Mouse (Mus musculus): ENCODE results near the gene Gm498. TPM values are rescaled to one million over a fixed set of nuclear protein-coding genes. Genes with fewer than 3 reads are reported as not detected.

Gm498 gene
- not detected in 2 replicates for polyA plus RNA-seq (2014; fragmentation: Nextera tagmentation; extraction: Ambion mirVana)

- whole genome bisulfite sequencing, result 74% methylated on average over 2 of the region's 2 CpGs
These were observed at the start of gene Gm498 for GRCm38 (mm10) chr7:143866538-143866937. Gm498 (plus strand) TSS chr7:143866838.

GRCm38 (mm10) chr7:143819201-143819600, 47.4 kb upstream of the Gm498 start:
- 68% methylated on average over 4 of the region's 4 CpGs for WGBS
- Histone ChIP-seq H3K27me3 (replicated peaks; ENCODE audit: control insufficient read depth, insufficient read depth, low read length) (no peaks in the 10 kb centered on the region), H3K9me3 (ENCODE audit: control insufficient read depth, low read length) (no peaks in the 10 kb centered on the region), H3K4me3 (ENCODE audit: low read depth, low read length) (no peak overlapping the region), H3K36me3 (ENCODE audit: control insufficient read depth, insufficient read depth, low read length) (peaks cover 31% of the 10 kb centered on the region), H3K27ac (replicated peaks; ENCODE audit: low read depth, low read length) (no peak overlapping the region), H3K9ac (ENCODE audit: low read depth, low read length) (no peak overlapping the region), H3K4me2 (ENCODE audit: low read depth, low read length) (no peak overlapping the region), H3K4me1 (ENCODE audit: control insufficient read depth, insufficient read depth, low read length) (peaks cover 10% of the 10 kb centered on the region)
- no peak for DNase-seq (ENCODE audit: low spot score)
- no peak for ATAC-seq (ENCODE audit: low read depth)

More at GRCm38 (mm10) chr7:143866538-143866937, at the start of gene Gm498:
- Histone ChIP-seq H3K9me3 (ENCODE audit: control insufficient read depth, low read length) (no peaks in the 10 kb centered on the region), H3K4me1 (ENCODE audit: control insufficient read depth, insufficient read depth, low read length) (no peaks in the 10 kb centered on the region), H3K9ac (ENCODE audit: low read depth, low read length) (no peak within 1 kb of the TSS), H3K36me3 (ENCODE audit: control insufficient read depth, insufficient read depth, low read length) (no peaks in the 10 kb centered on the region), H3K4me2 (ENCODE audit: low read depth, low read length) (no peak within 1 kb of the TSS), H3K4me3 (ENCODE audit: low read depth, low read length) (no peak within 1 kb of the TSS), H3K27ac (replicated peaks; ENCODE audit: low read depth, low read length) (no peak within 1 kb of the TSS), H3K27me3 (replicated peaks; ENCODE audit: control insufficient read depth, insufficient read depth, low read length) (no peaks in the 10 kb centered on the region)
- ATAC-seq (ENCODE audit: low read depth) (no peak), DNase-seq (ENCODE audit: low spot score) (no peak)

GRCm38 (mm10) chr7:143821241-143821640, 45.4 kb upstream of the Gm498 start:
- Histone ChIP-seq H3K27me3 (replicated peaks; ENCODE audit: control insufficient read depth, insufficient read depth, low read length) (no peaks in the 10 kb centered on the region), H3K4me2 (ENCODE audit: low read depth, low read length) (no peak overlapping the region), H3K36me3 (ENCODE audit: control insufficient read depth, insufficient read depth, low read length) (peaks cover 19% of the 10 kb centered on the region; the same call in 1 of the 2 replicates), H3K4me1 (ENCODE audit: control insufficient read depth, insufficient read depth, low read length) (peaks cover 10% of the 10 kb centered on the region), H3K9me3 (ENCODE audit: control insufficient read depth, low read length) (no peaks in the 10 kb centered on the region), H3K27ac (replicated peaks; ENCODE audit: low read depth, low read length) (no peak overlapping the region), H3K9ac (ENCODE audit: low read depth, low read length) (no peak overlapping the region), H3K4me3 (ENCODE audit: low read depth, low read length) (no peak overlapping the region)
- ATAC-seq (ENCODE audit: low read depth), result no peak
- 82% methylated on average over 2 of the region's 2 CpGs for WGBS
- no peak for DNase-seq (ENCODE audit: low spot score)

DNA sequence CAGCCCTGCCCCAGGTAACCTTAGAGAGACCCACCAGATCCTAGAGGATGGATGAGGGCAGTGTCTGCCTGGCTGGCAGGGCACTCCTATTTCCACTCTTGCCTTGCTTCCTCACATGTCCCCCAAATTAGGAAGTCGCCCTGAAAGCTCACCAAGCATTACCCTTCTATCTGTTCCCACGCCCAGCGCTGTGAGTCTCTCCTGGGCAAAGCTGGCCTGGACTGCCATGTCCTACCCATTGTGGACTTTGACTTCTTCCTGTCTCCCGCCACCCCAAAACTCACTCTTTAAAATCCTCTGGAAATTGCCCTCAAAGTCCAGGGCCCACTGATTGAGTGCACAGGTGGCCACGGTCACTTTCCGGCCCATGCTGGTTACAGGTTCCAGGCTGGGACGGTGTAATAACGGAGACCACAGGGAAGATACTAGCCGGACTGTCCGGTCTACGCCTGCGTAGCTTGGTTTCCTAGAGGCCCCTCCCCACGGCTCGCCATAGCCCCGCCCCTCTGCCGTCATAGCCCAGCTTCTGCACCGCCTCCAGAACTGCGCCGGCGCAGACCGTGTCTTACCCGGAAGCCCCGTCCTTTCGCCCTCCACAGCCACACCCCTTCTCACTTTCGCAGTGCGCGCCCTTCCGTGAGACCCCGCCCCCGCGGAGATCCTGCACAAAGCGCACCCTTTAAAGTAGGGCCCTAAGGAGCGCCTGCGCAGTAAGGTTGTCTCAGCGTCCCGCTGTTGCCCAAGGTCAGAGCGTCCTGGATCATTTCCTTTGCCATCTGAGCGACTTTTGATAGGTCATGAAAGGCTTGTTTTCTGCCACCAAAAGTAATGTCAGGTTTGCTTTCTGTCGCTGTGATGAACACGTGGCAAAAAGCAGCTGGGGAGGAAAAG, 44.0 kb upstream of the Gm498 start, which contains the start of the genes Nadsyn1 and Dhcr7:
Gene Nadsyn1, minus strand, starts transcription at position 475 of the 891 bp plus-strand sequence.
Gene Dhcr7, plus strand, starts transcription at position 771 of the 891 bp plus-strand sequence.
- under 1% methylated on average over 40 of the region's 40 CpGs for WGBS
- Histone ChIP-seq H3K4me3 (ENCODE audit: low read depth, low read length) (peak within 1 kb of the TSS; percentile 62), H3K36me3 (ENCODE audit: control insufficient read depth, insufficient read depth, low read length) (0 out of 2 replicates have a peak, but pooled peaks cover 10% of the 10 kb centered on the region), H3K9ac (ENCODE audit: low read depth, low read length) (peak within 1 kb of the TSS; percentile 77), H3K9me3 (ENCODE audit: control insufficient read depth, low read length) (no peaks in the 10 kb centered on the region), H3K4me2 (ENCODE audit: low read depth, low read length) (peak within 1 kb of the TSS; percentile 74), H3K27me3 (replicated peaks; ENCODE audit: control insufficient read depth, insufficient read depth, low read length) (no peaks in the 10 kb centered on the region), H3K27ac (replicated peaks; ENCODE audit: low read depth, low read length) (peak within 1 kb of the TSS; percentile 83), H3K4me1 (ENCODE audit: control insufficient read depth, insufficient read depth, low read length) (peaks cover 10% of the 10 kb centered on the region)
- DNase-seq (ENCODE audit: low spot score) (peak; percentile 99), ATAC-seq (ENCODE audit: low read depth) (peak; percentile 98)

DNA sequence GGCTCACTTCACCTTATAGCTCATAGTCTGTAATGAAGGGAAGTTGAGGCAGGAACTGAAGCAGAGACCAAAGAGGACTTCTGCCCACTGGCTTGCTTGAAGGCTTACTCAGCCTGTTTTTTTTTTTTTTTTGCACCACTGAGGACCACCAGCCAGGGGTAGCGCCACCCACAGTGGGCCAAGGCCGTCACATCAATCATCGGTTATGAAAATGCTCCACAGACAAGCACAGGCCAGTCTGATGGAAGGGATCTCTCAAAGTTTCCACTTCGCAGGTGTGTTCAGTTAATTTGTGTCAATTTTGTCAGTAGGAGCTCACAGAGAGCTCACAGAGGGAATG, 43.4 kb upstream of the Gm498 start:
- WGBS, result 75% methylated on average over 4 of the region's 4 CpGs
- peaks cover 10% of the 10 kb centered on the region for H3K4me1 ChIP-seq (ENCODE audit: control insufficient read depth, insufficient read depth, low read length)
- H3K36me3 ChIP-seq (ENCODE audit: control insufficient read depth, insufficient read depth, low read length), result 0 out of 2 replicates have a peak, but pooled peaks cover 9% of the 10 kb centered on the region
- DNase-seq (ENCODE audit: low spot score) (peak; percentile 13), ATAC-seq (ENCODE audit: low read depth) (no peak; the same call in 1 of the 2 replicates)
- peak overlapping the region; percentile 83 for H3K27ac ChIP-seq (replicated peaks; ENCODE audit: low read depth, low read length)
- H3K4me3 ChIP-seq (ENCODE audit: low read depth, low read length), result peak overlapping the region; percentile 62
- peak overlapping the region; percentile 32; the same call in 1 of the 2 replicates for H3K9ac ChIP-seq (ENCODE audit: low read depth, low read length)
- H3K9me3 ChIP-seq (ENCODE audit: control insufficient read depth, low read length), result no peaks in the 10 kb centered on the region
- peak overlapping the region; percentile 74 for H3K4me2 ChIP-seq (ENCODE audit: low read depth, low read length)
- H3K27me3 ChIP-seq (replicated peaks; ENCODE audit: control insufficient read depth, insufficient read depth, low read length), result no peaks in the 10 kb centered on the region

DNA sequence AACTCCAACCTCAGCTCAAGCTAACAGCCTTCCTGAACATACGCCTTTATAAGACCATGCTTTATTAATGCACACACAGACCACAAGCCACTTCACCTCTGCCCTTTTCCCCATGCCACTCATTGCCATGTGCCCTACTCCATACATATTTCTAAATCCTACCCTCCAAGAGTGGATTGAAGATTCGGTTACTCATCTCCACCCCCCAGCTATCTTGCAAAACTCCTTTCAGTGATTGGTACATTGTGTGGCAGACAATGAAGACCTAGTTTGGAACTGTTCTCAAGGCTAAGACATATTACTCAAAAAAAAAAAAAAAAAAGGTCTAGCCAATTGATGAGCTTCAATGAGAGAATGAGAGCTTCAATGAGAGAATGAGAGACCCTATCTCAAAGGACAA, 39.7 kb upstream of the Gm498 start:
- Histone ChIP-seq H3K36me3 (ENCODE audit: control insufficient read depth, insufficient read depth, low read length) (no peaks in the 10 kb centered on the region), H3K4me3 (ENCODE audit: low read depth, low read length) (no peak overlapping the region), H3K27ac (replicated peaks; ENCODE audit: low read depth, low read length) (no peak overlapping the region), H3K27me3 (replicated peaks; ENCODE audit: control insufficient read depth, insufficient read depth, low read length) (no peaks in the 10 kb centered on the region), H3K4me2 (ENCODE audit: low read depth, low read length) (no peak overlapping the region), H3K9me3 (ENCODE audit: control insufficient read depth, low read length) (no peaks in the 10 kb centered on the region), H3K4me1 (ENCODE audit: control insufficient read depth, insufficient read depth, low read length) (peaks cover 13% of the 10 kb centered on the region), H3K9ac (ENCODE audit: low read depth, low read length) (no peak overlapping the region)
- DNase-seq (ENCODE audit: low spot score) (no peak), ATAC-seq (ENCODE audit: low read depth) (no peak)
- 88% methylated on average over 2 of the region's 2 CpGs for WGBS

- DNase-seq (ENCODE audit: low spot score) (peak; percentile 99), ATAC-seq (ENCODE audit: low read depth) (peak; percentile 99)
- no peaks in the 10 kb centered on the region for H3K9me3 ChIP-seq (ENCODE audit: control insufficient read depth, low read length)
- peaks cover 4% of the 10 kb centered on the region; the same call in 1 of the 2 replicates for H3K36me3 ChIP-seq (ENCODE audit: control insufficient read depth, insufficient read depth, low read length)
- under 1% methylated on average over 30 of the region's 37 CpGs for WGBS
- peak overlapping the region; percentile 72 for H3K4me2 ChIP-seq (ENCODE audit: low read depth, low read length)
- H3K9ac ChIP-seq (ENCODE audit: low read depth, low read length), result peak overlapping the region; percentile 69
- peak overlapping the region; percentile 84 for H3K27ac ChIP-seq (replicated peaks; ENCODE audit: low read depth, low read length)
- H3K4me3 ChIP-seq (ENCODE audit: low read depth, low read length), result peak overlapping the region; percentile 56
- peaks cover 10% of the 10 kb centered on the region; the same call in 1 of the 2 replicates for H3K4me1 ChIP-seq (ENCODE audit: control insufficient read depth, insufficient read depth, low read length)
- H3K27me3 ChIP-seq (replicated peaks; ENCODE audit: control insufficient read depth, insufficient read depth, low read length), result no peaks in the 10 kb centered on the region
These were observed 36.9 kb upstream of the Gm498 start for GRCm38 (mm10) chr7:143829504-143830331.

DNA sequence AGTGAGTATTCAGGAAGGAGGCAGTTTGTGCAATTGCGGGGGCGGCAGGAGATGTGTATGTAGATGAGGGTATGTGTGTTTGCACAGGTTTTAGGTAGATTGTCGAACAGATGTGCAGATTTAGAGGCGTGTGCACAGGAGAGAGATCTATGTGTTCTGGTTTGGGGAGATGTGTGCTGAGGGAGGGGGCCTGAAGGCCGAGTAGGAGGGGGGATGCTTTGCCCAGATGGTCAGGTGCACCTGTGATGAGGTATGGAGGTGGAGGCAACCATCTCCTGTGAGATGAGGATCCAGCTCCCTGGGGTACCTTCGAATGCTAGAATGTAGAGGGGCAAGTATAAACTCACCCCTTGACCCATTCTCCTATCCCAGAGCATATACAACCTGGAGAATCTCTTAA, 36.2 kb upstream of the Gm498 start:
- ATAC-seq (ENCODE audit: low read depth) (0 out of 2 replicates have a peak, but pooled peaks have one; percentile 1), DNase-seq (ENCODE audit: low spot score) (no peak)
- Histone ChIP-seq H3K27ac (replicated peaks; ENCODE audit: low read depth, low read length) (peak overlapping the region; percentile 56; the same call in 1 of the 2 replicates), H3K27me3 (replicated peaks; ENCODE audit: control insufficient read depth, insufficient read depth, low read length) (no peaks in the 10 kb centered on the region), H3K4me1 (ENCODE audit: control insufficient read depth, insufficient read depth, low read length) (peaks cover 10% of the 10 kb centered on the region; the same call in 1 of the 2 replicates), H3K9me3 (ENCODE audit: control insufficient read depth, low read length) (no peaks in the 10 kb centered on the region), H3K4me2 (ENCODE audit: low read depth, low read length) (peak overlapping the region; percentile 72), H3K36me3 (ENCODE audit: control insufficient read depth, insufficient read depth, low read length) (peaks cover 4% of the 10 kb centered on the region; the same call in 1 of the 2 replicates), H3K4me3 (ENCODE audit: low read depth, low read length) (peak overlapping the region; percentile 56), H3K9ac (ENCODE audit: low read depth, low read length) (peak overlapping the region; percentile 69)
- 12% methylated on average over 6 of the region's 6 CpGs for WGBS
